Mouse (Mus musculus): ENCODE data around the gene Hist1h4a.
A peak's percentile ranks its signal among the peaks of the same experiment; 100 is the strongest.
"Not testable (repeated sequence)": the region's sequence is repeated elsewhere in the genome, so short reads cannot be mapped to it uniquely, and the experiment has no call there.

The Hist1h4a gene

GRCm38 (mm10) chr13:23760972-23761864, at the start of gene Hist1h4a:
TSS of gene Hist1h4a (minus strand) at chr13:23761230.
- DNase-seq = peak; percentile 94

- peak; percentile 30 for DNase-seq
These were observed 45.5 kb upstream of the Hist1h4a start, which contains the start of gene Slc17a2 for GRCm38 (mm10) chr13:23806422-23807052. TSS of gene Slc17a2 (plus strand) at chr13:23806993.

GRCm38 (mm10) chr13:23804532-23804931, 43.5 kb upstream of the Hist1h4a start:
- DNase-seq = no peak

- no peak for DNase-seq
These were observed 38.4 kb upstream of the Hist1h4a start for GRCm38 (mm10) chr13:23799405-23799804.

GRCm38 (mm10) chr13:23792520-23792919, 31.5 kb upstream of the Hist1h4a start:
- DNase-seq = peak; percentile 13

- DNase-seq = no peak
These were observed 18.0 kb upstream of the Hist1h4a start for GRCm38 (mm10) chr13:23779025-23779424.

GRCm38 (mm10) chr13:23778339-23778738, 17.3 kb upstream of the Hist1h4a start:
- no peak for DNase-seq

GRCm38 (mm10) chr13:23772561-23773313, 11.7 kb upstream of the Hist1h4a start:
- no peak for DNase-seq

GRCm38 (mm10) chr13:23769613-23770012, 8.6 kb upstream of the Hist1h4a start, which contains the start of gene Trim38:
TSS of gene Trim38 (plus strand) at chr13:23769913.
- not testable (repeated sequence) for DNase-seq

- DNase-seq = no peak
These were observed 7.9 kb upstream of the Hist1h4a start for GRCm38 (mm10) chr13:23768834-23769397.

- DNase-seq = no peak
These were observed 5.7 kb upstream of the Hist1h4a start for GRCm38 (mm10) chr13:23766772-23767171.

GRCm38 (mm10) chr13:23765172-23765513, 4.1 kb upstream of the Hist1h4a start:
- DNase-seq = no peak

- DNase-seq = no peak
These were observed 3.5 kb upstream of the Hist1h4a start for GRCm38 (mm10) chr13:23764324-23765171.

- DNase-seq = peak; percentile 80
These were observed 2.7 kb upstream of the Hist1h4a start, which contains the start of gene Hist1h1a for GRCm38 (mm10) chr13:23763586-23764323. TSS of gene Hist1h1a (plus strand) at chr13:23763666.

GRCm38 (mm10) chr13:23763242-23763585, 2.2 kb upstream of the Hist1h4a start:
- no peak for DNase-seq

- peak; percentile 51 for DNase-seq
These were observed 1.1 kb upstream of the Hist1h4a start, which contains the start of gene Hist1h3a for GRCm38 (mm10) chr13:23761871-23762821. TSS of gene Hist1h3a (minus strand) at chr13:23762386.

- no peak for DNase-seq
These were observed 624 bp downstream of the Hist1h4a start for GRCm38 (mm10) chr13:23760240-23760971.

GRCm38 (mm10) chr13:23759916-23760239, 1.2 kb downstream of the Hist1h4a start:
- DNase-seq = no peak

- no peak for DNase-seq
These were observed 1.7 kb downstream of the Hist1h4a start for GRCm38 (mm10) chr13:23759251-23759771.
